Mouse (Mus musculus): Measurements from ENCODE around the gene Acox1. TPM values are rescaled to one million over a fixed set of nuclear protein-coding genes. Genes with fewer than 3 reads are reported as not detected.

Gene Acox1
- total and polyA plus RNA-seq, 3 experiments, result 17.1 to 21.0 (median 20.4) TPM

DNA sequence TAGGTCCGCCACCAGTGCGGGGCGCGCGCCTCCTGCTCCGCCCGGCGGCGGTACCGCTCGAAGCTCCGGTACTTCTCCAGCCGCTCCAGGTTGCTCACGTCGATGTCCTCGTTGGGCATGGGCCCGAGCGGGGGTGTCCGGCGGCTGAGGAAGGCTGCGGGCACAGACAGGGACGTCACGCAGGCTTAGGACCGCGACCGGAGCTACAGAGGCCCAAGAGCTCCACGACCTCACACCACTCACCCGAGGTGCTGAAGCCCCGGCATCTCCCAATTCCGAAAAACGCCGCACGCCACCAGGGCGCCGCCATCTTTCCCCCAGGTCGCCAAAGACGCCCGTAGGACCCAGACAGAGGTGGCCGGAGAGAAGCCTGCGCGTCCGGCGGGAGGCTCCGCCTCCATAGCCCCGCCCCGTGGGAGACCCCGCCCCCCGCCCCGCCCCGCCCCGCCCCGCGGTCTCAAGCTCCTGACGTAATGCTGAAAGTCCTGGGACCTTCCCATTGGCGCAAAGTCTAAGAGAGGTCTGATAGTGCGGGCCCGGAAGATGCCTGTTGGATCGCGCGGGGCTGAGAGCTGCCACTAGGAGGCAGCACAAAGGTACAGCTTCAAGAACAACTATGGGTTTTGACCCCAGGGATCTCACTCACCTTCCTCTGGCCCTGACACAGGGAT, 60.2 kb downstream of the Acox1 start, which contains the start of gene Mrpl38 (continued):
- TF ChIP-seq JUN (IDR thresholded peaks at IDR 0.05; ENCODE audit: insufficient read depth, low read depth, low read length), result no peak
- TF ChIP-seq SMC3 (IDR thresholded peaks at IDR 0.05; ENCODE audit: low read depth, low read length), result peak; percentile 86
- peak; percentile 54; the same call in 1 of the 2 replicates for TF ChIP-seq POLR2AphosphoS2 (IDR thresholded peaks at IDR 0.05; ENCODE audit: low read depth, low read length)
- no peak for TF ChIP-seq RCOR1 (conservative IDR thresholded peaks at IDR 0.05; ENCODE audit: low read depth, low read length)
- peak; percentile 99 for TF ChIP-seq MXI1 (IDR thresholded peaks at IDR 0.05; ENCODE audit: low read depth, low read length)
- TF ChIP-seq BHLHE40 (IDR thresholded peaks at IDR 0.05; ENCODE audit: low read depth, low read length), result 0 out of 2 replicates have a peak, but pooled peaks have one; percentile 5
- peak; percentile 77; the same call in 1 of the 2 replicates for TF ChIP-seq TBP (conservative IDR thresholded peaks at IDR 0.05; ENCODE audit: low read depth, low read length)
- no peak for TF ChIP-seq USF2 (conservative IDR thresholded peaks at IDR 0.05; ENCODE audit: low read depth, low read length)
- peak; percentile 96 for TF ChIP-seq SIN3A (IDR thresholded peaks at IDR 0.05; ENCODE audit: low read length)
- TF ChIP-seq USF1 (IDR thresholded peaks at IDR 0.05; ENCODE audit: low read depth, low read length), result no peak

GRCm38 (mm10) chr11:116138096-116138467, 60.8 kb downstream of the Acox1 start:
- Histone ChIP-seq H3K9ac (ENCODE audit: insufficient read depth, low read depth) (peak overlapping the region; percentile 92), H3K79me2 (replicated peaks; ENCODE audit: control insufficient read depth, extremely low read depth, insufficient read depth, poor library complexity, severe bottlenecking) (peaks cover 24% of the 10 kb centered on the region), H3K27me3 (replicated peaks) (no peaks in the 10 kb centered on the region), H3K4me3 (replicated peaks in 1 of 3; ENCODE audit: low read depth in 2 of 3, low read length in 2 of 3, poor library complexity in 1 of 3) (peak overlapping the region; percentile 83 to 95 (median 83)), H3K4me1 (ENCODE audit: control insufficient read depth in 1 of 2, insufficient read depth in 2 of 2) (peaks cover 21 to 54% of the 10 kb centered on the region in 2 experiments), H3K9me3 (replicated peaks; ENCODE audit: low read length) (no peaks in the 10 kb centered on the region), H3K27ac (ENCODE audit: insufficient read depth, low read depth) (peak overlapping the region; percentile 47), H3K36me3 (replicated peaks in 1 of 2; ENCODE audit: control insufficient read depth in 1 of 2, insufficient read depth in 1 of 2, low read length in 1 of 2) (peaks cover 39 to 65% of the 10 kb centered on the region in 2 experiments), H3K4me2 (ENCODE audit: insufficient read depth, low read depth, poor library complexity, severe bottlenecking) (peak overlapping the region; percentile 81)
- dilution Hi-C loops (cut with MboI; ENCODE audit: extremely low pct_ligation_motif_present, extremely low pct_unique_long_range_greater_than_20kb, low sequenced_read_pairs) (no loop called here), in situ Hi-C loops (cut with MboI; ENCODE audit: low pct_ligation_motif_present, low pct_unique_long_range_greater_than_20kb, low sequenced_read_pairs) (no loop called here)
- DNase-seq (ENCODE audit: extremely low read depth), result peak; percentile 33
- TF ChIP-seq MAZ (IDR thresholded peaks at IDR 0.05; ENCODE audit: low read depth, low read length) (0 out of 2 replicates have a peak, but pooled peaks have one; percentile 19), MYC (IDR thresholded peaks at IDR 0.05; ENCODE audit: low read depth, low read length) (no peak), IRF4 (IDR thresholded peaks at IDR 0.05; ENCODE audit: low read depth, low read length) (no peak), POLR2A (IDR thresholded peaks at IDR 0.05; ENCODE audit: low read depth, low read length) (no peak), SIN3A (IDR thresholded peaks at IDR 0.05; ENCODE audit: low read length) (peak; percentile 5; the same call in 1 of the 2 replicates), CHD2 (IDR thresholded peaks at IDR 0.05; ENCODE audit: low read length) (no peak), TBP (conservative IDR thresholded peaks at IDR 0.05; ENCODE audit: low read depth, low read length) (no peak), KAT2A (IDR thresholded peaks at IDR 0.05; ENCODE audit: insufficient replicate concordance, low read length) (no peak), SMC3 (IDR thresholded peaks at IDR 0.05; ENCODE audit: low read depth, low read length) (no peak), ZKSCAN1 (IDR thresholded peaks at IDR 0.05; ENCODE audit: borderline replicate concordance, low read depth, low read length) (no peak), TCF12 (IDR thresholded peaks at IDR 0.05; ENCODE audit: low read depth, low read length) (no peak)
